Mouse (Mus musculus) stomach, embryonic 14.5 days (tissue): ENCODE measurements at regions not wholly inside any gene's neighbourhood (a gene's known extent, or its start where the extent isn't known, plus 50 kb on each side); places are given as distances from the start of the nearest gene placed in this dataset.

Experiments used
- ATAC-seq: fragments of 200-750 bp; cut with Nextera tagmentation; 2 replicates; pipeline ENCODE4 v1.8.0; 2017; ENCODE audit warnings: low read depth, moderate TSS enrichment; ENCODE audit not compliant: insufficient number of reproducible peaks, insufficient read depth, low FRiP score
- H3K27ac ChIP-seq: fragments of 300-500 bp; sonication (generic); 2 replicates; pipeline ENCODE4 v1.5.1; 2014; ENCODE audit warnings: mild to moderate bottlenecking, low read length, moderate library complexity, mixed read lengths
- H3K27me3 ChIP-seq: fragments of 300-500 bp; sonication (generic); 2 replicates; pipeline ENCODE4 v1.6.1; 2014; ENCODE audit warnings: low read length, control low read depth, mixed read lengths; ENCODE audit not compliant: control insufficient read depth, insufficient read depth
- H3K36me3 ChIP-seq: fragments of 300-500 bp; sonication (generic); 2 replicates; pipeline ENCODE4 v1.6.1; 2014; ENCODE audit warnings: mild to moderate bottlenecking, control low read depth, low read length, moderate library complexity, mixed read lengths; ENCODE audit not compliant: control insufficient read depth, insufficient read depth
- H3K4me1 ChIP-seq: fragments of 300-500 bp; sonication (generic); 2 replicates; pipeline ENCODE4 v1.6.1; 2014; ENCODE audit warnings: low read length, control low read depth, mixed read lengths; ENCODE audit not compliant: control insufficient read depth, insufficient read depth
- H3K4me2 ChIP-seq: fragments of 300-500 bp; sonication (generic); replicated peaks from 2 replicates; pipeline ENCODE4 v1.6.1; 2014; ENCODE audit warnings: low read depth, low read length, control low read depth
- H3K4me3 ChIP-seq: fragments of 300-500 bp; sonication (generic); 2 replicates; pipeline ENCODE4 v1.5.1; 2014; ENCODE audit warnings: low read depth, low read length, control low read depth
- H3K9ac ChIP-seq: fragments of 300-500 bp; sonication (generic); replicated peaks from 2 replicates; pipeline ENCODE4 v1.6.1; 2014; ENCODE audit warnings: low read depth, mild to moderate bottlenecking, control low read depth, low read length, moderate library complexity, mixed read lengths
- H3K9me3 ChIP-seq: fragments of 300-500 bp; sonication (generic); 2 replicates; pipeline ENCODE4 v1.6.1; 2016; ENCODE audit warnings: low read depth, low read length, control low read depth; ENCODE audit not compliant: control insufficient read depth
- WGBS: fragments of 180-500 bp; shearing (Covaris S2); extraction: QIAGEN DNeasy Blood & Tissue Kit; methylation state at CpG from one replicate; pipeline ENCODE4 v1.1.7; 2014; 5-methylcytosine and 5-hydroxymethylcytosine counted together

- ATAC-seq: no peak
- Histone ChIP-seq H3K27ac (no peak overlapping the region), H3K9ac (no peak overlapping the region), H3K9me3 (no peaks in the 10 kb centered on the region), H3K4me1 (no peaks in the 10 kb centered on the region), H3K27me3 (no peaks in the 10 kb centered on the region), H3K4me3 (no peak overlapping the region), H3K36me3 (no peaks in the 10 kb centered on the region), H3K4me2 (no peak overlapping the region)
- 36% methylated on average over 1 of the region's 1 CpGs for WGBS
These were observed 1356.9 kb downstream of the Defb40 start for GRCm38 (mm10) chr8:17621109-17621508.

DNA sequence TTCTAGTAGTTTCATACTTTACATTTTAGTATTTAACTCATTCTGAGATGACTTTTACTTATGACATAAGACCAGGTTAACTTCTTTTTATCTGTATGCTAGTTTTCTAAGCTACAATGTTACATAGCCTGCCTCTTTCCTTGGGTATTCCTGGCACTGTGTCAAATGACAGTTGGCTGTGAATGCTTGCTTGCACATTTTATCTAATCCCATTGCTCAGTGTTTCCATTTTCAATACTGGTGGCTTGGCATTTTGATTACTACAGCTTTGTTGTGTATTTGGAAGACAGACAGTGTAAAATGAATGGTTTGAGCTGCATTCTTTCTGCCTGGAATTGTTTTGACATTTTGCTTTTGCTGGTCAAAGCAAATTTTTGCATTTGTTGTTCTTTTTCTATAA lies 1359.2 kb downstream of the Defb40 start:
- H3K4me3 ChIP-seq: no peak overlapping the region
- no peak for ATAC-seq
- H3K27me3 ChIP-seq: no peaks in the 10 kb centered on the region
- H3K9ac ChIP-seq: no peak overlapping the region
- no peaks in the 10 kb centered on the region for H3K4me1 ChIP-seq
- no peaks in the 10 kb centered on the region for H3K9me3 ChIP-seq
- no peak overlapping the region for H3K27ac ChIP-seq
- H3K4me2 ChIP-seq: no peak overlapping the region
- H3K36me3 ChIP-seq: no peaks in the 10 kb centered on the region

DNA sequence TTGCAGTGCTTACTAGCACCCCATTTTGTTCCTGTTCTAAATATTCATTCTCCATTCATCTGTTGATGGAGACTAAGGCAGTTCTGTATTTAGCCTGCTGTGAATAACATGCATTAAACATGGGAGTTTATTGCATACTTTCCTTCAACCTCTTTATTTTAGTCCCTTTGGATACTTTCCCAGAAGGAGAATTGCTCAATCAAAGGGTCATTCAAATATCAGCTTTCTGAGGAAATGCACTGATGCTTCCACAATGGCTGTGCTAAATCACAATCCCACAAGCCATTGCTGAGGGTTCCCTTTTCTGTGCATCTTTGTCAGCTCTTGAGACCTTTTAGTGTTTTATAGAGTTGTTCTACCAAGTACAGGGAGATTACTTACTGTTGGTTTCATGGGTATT lies 1359.9 kb downstream of the Defb40 start:
- H3K9ac ChIP-seq: no peak overlapping the region
- no peaks in the 10 kb centered on the region for H3K9me3 ChIP-seq
- no peak overlapping the region for H3K4me2 ChIP-seq
- ATAC-seq: no peak
- H3K4me1 ChIP-seq: no peaks in the 10 kb centered on the region
- no peaks in the 10 kb centered on the region for H3K27me3 ChIP-seq
- no peak overlapping the region for H3K27ac ChIP-seq
- no peak overlapping the region for H3K4me3 ChIP-seq
- no peaks in the 10 kb centered on the region for H3K36me3 ChIP-seq

DNA sequence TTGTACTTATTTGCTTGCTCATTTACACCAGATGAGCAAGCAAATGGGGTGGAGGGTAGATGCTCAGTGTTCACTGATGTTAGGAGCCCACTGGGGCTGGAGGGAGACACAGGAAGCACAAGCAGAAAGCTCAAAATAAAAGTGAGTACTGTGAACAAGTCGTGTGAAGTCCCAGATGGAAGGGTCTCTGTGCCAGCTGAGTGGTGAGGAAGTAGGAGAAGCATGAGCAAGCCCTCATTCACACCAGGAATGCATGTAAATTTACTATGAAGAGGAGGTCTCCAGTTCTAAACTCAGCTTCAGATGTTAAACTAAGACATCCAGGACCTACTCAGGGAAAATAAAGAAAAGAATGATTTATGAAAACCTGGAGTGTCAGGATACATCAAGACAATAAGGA lies 1375.2 kb downstream of the Defb40 start:
- Histone ChIP-seq H3K4me2 (no peak overlapping the region), H3K9ac (no peak overlapping the region), H3K27ac (no peak overlapping the region), H3K4me3 (no peak overlapping the region), H3K9me3 (no peaks in the 10 kb centered on the region), H3K27me3 (no peaks in the 10 kb centered on the region), H3K36me3 (no peaks in the 10 kb centered on the region), H3K4me1 (no peaks in the 10 kb centered on the region)
- 35% methylated on average over 1 of the region's 1 CpGs for WGBS
- no peak for ATAC-seq

DNA sequence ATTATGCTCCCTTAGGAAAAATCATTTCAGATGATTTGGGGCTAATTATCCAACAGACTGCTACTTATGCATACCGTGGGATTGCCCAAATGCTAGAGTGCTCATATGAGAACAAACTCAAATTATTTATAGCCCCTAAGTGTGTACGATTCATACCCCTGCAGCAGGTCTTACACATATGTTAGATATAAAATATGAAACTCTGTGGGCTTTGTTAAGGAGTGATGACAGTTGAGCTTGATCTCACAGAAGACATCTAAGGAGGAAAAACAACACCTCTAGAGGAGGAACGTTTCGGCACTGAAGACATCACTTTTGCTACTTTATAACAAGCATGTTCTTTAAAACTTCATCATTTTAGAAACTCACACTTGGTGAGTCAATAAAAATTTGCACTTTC lies 1379.3 kb downstream of the Defb40 start:
- Histone ChIP-seq H3K4me2 (no peak overlapping the region), H3K36me3 (no peaks in the 10 kb centered on the region), H3K9me3 (no peaks in the 10 kb centered on the region), H3K9ac (no peak overlapping the region), H3K4me3 (no peak overlapping the region), H3K27ac (no peak overlapping the region), H3K4me1 (no peaks in the 10 kb centered on the region), H3K27me3 (no peaks in the 10 kb centered on the region)
- ATAC-seq: no peak
- 78% methylated on average over 4 of the region's 4 CpGs for WGBS

GRCm38 (mm10) chr8:17596559-17596958 lies 1381.5 kb downstream of the Defb40 start:
- Histone ChIP-seq H3K9me3 (no peaks in the 10 kb centered on the region), H3K27me3 (no peaks in the 10 kb centered on the region), H3K36me3 (no peaks in the 10 kb centered on the region), H3K4me2 (no peak overlapping the region), H3K9ac (no peak overlapping the region), H3K27ac (no peak overlapping the region), H3K4me3 (no peak overlapping the region), H3K4me1 (no peaks in the 10 kb centered on the region)
- no peak for ATAC-seq

DNA sequence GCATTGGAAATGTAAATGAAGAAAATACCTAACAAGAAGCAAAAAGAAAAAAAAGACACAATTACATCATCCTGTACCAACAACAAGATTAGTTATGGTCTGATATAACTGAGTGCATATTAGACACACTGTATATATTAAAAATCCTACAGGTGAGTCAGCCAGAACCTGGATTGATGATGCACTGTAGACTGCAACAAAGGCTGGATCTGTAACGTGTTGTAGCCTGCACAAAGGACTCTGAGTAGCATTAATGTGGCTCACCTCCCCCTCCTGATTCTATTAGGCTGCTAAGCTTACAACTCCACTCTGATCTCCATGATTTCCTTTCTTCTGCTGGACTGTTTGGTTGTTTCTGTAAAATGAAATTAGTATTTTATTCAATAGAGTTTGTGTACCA lies 1383.4 kb downstream of the Defb40 start:
- no peaks in the 10 kb centered on the region for H3K36me3 ChIP-seq
- no peaks in the 10 kb centered on the region for H3K9me3 ChIP-seq
- H3K27ac ChIP-seq: no peak overlapping the region
- H3K27me3 ChIP-seq: no peaks in the 10 kb centered on the region
- no peak overlapping the region for H3K9ac ChIP-seq
- no peaks in the 10 kb centered on the region for H3K4me1 ChIP-seq
- no peak for ATAC-seq
- no peak overlapping the region for H3K4me2 ChIP-seq
- no peak overlapping the region for H3K4me3 ChIP-seq
- 38% methylated on average over 1 of the region's 1 CpGs for WGBS

GRCm38 (mm10) chr8:17590135-17590534 lies 1387.9 kb downstream of the Defb40 start:
- WGBS: 50% methylated on average over 3 of the region's 3 CpGs

GRCm38 (mm10) chr8:17588189-17588588 lies 1389.9 kb downstream of the Defb40 start:
- Histone ChIP-seq H3K27ac (no peak overlapping the region), H3K4me1 (no peaks in the 10 kb centered on the region), H3K4me2 (no peak overlapping the region), H3K36me3 (no peaks in the 10 kb centered on the region), H3K4me3 (no peak overlapping the region), H3K9me3 (no peaks in the 10 kb centered on the region), H3K9ac (no peak overlapping the region), H3K27me3 (no peaks in the 10 kb centered on the region)
- no peak for ATAC-seq

More at GRCm38 (mm10) chr8:17590135-17590534, 1387.9 kb downstream of the Defb40 start:
- H3K9me3 ChIP-seq: no peaks in the 10 kb centered on the region
- no peaks in the 10 kb centered on the region for H3K27me3 ChIP-seq
- no peak overlapping the region for H3K4me3 ChIP-seq
- H3K4me2 ChIP-seq: no peak overlapping the region
- no peak overlapping the region for H3K9ac ChIP-seq
- no peaks in the 10 kb centered on the region for H3K36me3 ChIP-seq
- H3K4me1 ChIP-seq: no peaks in the 10 kb centered on the region
- no peak overlapping the region for H3K27ac ChIP-seq
- ATAC-seq: no peak
